Mouse (Mus musculus): ENCODE results near the gene Gbp10. TPM values are rescaled to one million over a fixed set of nuclear protein-coding genes. Genes with fewer than 3 reads are reported as not detected.

Gene Gbp10
- 8.1 TPM for total RNA-seq (2023)

GRCm38 (mm10) chr5:105239483-105240047 lies at the start of gene Gbp10:
TSS of gene Gbp10 (minus strand) at chr5:105239533.

Other genes with a start within 250 kb of the Gbp10 start
- 72.0 TPM for gene Gbp9, start 100.0 kb downstream of the Gbp10 start, total RNA-seq (2023)
- 51.1 TPM for gene Gbp8, start 100.0 kb downstream of the Gbp10 start, total RNA-seq (2023)
- 99.6 TPM for gene Gbp4, start 99.9 kb downstream of the Gbp10 start, total RNA-seq (2023)
- gene Gm43302, start 54.2 kb upstream of the Gbp10 start, total RNA-seq (2023), result 0.94 TPM
- gene Gbp6, start 54.2 kb upstream of the Gbp10 start, total RNA-seq (2023), result 47.6 TPM
- gene Lrrc8b, start 176.2 kb upstream of the Gbp10 start, total RNA-seq (2023), result 6.8 TPM